Mouse (Mus musculus): ENCODE measurements around the gene Lancl3.

Gene Lancl3

DNA sequence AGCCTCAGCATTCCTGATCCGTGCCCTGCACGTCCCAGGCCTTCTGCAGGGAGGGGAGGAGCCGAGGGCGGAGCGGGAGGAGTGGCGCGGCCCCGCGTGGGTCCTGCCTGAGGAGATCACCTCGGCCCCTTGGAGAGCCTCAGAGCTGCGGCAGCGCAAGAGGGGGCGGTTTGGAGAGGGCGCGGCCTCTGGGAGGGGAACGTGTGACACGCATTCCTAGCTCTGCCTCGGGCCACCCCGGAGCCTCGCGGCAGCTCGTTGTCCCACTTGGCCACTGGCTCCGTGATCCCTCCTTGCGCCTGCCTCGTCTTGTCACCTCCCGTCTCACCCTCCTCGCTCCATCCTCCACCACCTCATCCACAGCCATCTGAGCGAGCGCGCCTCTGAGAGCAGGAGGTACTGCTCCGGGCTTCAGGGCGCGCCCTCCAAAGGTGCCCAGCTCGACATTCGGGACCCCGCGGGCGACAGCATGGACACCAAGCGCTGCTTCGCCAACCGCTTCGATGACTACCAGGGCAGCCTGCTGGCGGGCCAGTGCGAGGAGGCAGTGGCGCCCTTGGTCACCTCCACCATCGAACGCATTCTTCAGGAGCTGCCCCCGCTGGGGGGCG lies at the start of gene Lancl3:
Gene Lancl3 (plus strand): TSS at position 142 of the 611 bp plus-strand sequence.
- DNase-seq (ENCODE audit: low spot score in 2 of 2), result no peak

GRCm38 (mm10) chrX:9179011-9179410 lies 20.7 kb upstream of the Lancl3 start:
- DNase-seq (ENCODE audit: low spot score in 2 of 2), result no peak

DNA sequence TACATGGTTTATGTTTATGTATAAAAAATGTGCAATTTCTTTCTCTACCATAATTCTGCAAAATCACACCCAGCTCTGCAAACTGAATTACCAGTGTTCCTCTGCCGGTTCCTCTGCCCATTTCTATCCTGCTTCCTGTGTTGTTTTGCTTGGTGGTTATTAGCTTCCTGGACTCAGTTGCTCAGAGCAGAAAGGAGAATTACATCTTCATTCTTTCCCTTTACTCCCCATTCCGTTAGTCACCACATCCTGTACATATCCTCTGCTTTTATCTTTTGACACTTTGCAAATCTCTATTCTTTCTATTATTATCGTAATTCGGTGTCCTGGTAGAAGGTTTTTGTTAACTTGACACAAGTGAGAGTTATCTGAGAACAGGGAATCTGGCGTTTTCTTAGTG lies 18.1 kb upstream of the Lancl3 start:
- no peak for DNase-seq (ENCODE audit: low spot score in 2 of 2)

DNA sequence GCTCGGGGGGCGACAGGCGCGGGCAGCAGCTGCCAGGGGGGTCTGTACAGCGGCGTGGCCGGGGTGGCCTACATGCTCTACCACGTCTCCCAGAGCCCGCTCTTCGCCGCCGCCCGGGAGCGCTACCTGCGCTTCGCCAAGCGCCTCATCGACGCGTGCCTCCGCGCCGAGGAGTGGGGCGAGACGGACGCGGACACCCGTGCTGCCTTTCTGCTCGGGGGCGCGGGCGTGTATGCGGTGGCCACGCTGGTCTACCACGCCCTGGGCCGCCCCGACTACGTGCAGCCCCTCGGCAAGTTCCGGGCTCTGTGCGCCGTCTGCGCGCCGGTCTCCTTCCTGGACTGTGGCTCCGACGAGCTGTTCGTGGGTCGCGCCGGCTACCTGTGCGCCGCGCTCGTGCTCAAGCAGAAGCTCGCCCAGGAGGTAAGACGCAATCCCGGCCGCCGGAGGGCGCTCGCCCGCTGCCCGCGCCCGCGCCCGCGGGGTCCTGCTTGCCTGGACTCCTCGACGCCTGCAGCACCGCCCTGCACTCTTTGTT lies 747 bp downstream of the Lancl3 start:
- no peak for DNase-seq (ENCODE audit: low spot score in 2 of 2)

- DNase-seq (ENCODE audit: low spot score in 2 of 2), result no peak
Observed at GRCm38 (mm10) chrX:9201954-9202353, 2.3 kb downstream of the Lancl3 start.

- DNase-seq (ENCODE audit: low spot score in 2 of 2), result no peak
Observed at GRCm38 (mm10) chrX:9202781-9203405, 3.2 kb downstream of the Lancl3 start.

GRCm38 (mm10) chrX:9205121-9205520 lies 5.4 kb downstream of the Lancl3 start:
- DNase-seq (ENCODE audit: low spot score in 2 of 2), result no peak

DNA sequence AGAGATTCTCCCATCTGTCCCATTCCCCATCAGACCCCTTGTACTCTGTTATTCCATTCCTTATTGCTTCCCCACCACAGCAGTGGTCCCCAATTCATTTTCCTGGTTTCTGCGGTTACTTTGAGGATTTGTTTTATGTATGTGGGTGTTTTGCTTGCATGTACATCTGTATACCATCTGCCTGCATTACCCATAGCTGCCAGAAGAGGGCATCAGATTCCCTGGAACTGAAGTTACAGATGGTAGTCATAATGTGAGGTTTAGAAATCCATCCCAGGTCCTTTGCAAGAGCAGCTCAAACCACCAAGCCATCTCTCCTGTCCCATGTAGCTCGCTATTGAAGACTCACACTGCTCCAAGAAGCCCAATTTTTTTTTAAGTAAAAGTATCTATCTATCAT lies 16.5 kb downstream of the Lancl3 start:
- no peak for DNase-seq (ENCODE audit: low spot score in 2 of 2)

DNA sequence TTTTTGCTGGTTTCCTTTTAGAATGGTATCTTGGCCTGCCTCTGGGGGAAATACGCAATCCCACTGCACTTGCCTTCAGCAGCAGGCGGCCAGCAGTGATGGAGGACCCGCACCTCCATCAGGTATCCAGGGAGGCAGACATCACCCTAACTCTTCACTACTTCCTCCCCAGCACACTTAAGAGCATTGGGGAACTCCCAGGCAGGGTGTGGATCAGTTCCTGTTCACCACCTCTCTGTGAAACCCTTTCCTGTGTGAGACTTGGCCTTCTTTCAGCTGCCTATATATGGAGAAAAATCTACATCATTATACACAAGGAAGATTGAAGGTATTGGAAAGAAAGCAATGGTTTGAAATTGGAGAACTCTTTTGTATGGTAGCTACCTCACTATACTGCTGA lies 19.9 kb downstream of the Lancl3 start:
- no peak for DNase-seq (ENCODE audit: low spot score in 2 of 2)

GRCm38 (mm10) chrX:9221206-9221605 lies 21.5 kb downstream of the Lancl3 start:
- DNase-seq (ENCODE audit: low spot score in 2 of 2), result no peak

GRCm38 (mm10) chrX:9221736-9222135 lies 22.0 kb downstream of the Lancl3 start:
- no peak for DNase-seq (ENCODE audit: low spot score in 2 of 2)

GRCm38 (mm10) chrX:9222412-9223221 lies 22.9 kb downstream of the Lancl3 start:
- DNase-seq (ENCODE audit: low spot score in 2 of 2), result no peak

DNA sequence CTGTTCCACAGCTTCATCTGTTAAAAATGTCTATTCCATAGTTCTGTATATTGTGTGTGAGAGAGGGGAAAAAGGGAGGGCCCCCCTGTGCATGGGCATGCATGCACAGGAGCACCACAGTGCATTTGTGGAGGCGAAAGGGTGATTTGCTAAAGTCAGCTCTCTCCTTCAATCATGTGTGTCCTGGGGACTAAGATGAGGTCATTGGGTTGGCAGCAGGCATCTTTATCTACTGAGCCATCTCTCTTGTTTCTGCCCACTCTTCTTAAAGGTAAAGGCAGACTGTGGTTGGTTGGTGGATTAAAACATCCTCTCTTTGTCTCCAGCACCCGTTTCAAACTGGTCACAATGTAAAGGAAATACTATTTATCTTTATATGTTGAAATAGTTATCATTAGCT lies 27.4 kb downstream of the Lancl3 start:
- no peak for DNase-seq (ENCODE audit: low spot score in 2 of 2)

GRCm38 (mm10) chrX:9240737-9241591 lies 41.3 kb downstream of the Lancl3 start:
- DNase-seq (ENCODE audit: low spot score in 2 of 2), result no peak

DNA sequence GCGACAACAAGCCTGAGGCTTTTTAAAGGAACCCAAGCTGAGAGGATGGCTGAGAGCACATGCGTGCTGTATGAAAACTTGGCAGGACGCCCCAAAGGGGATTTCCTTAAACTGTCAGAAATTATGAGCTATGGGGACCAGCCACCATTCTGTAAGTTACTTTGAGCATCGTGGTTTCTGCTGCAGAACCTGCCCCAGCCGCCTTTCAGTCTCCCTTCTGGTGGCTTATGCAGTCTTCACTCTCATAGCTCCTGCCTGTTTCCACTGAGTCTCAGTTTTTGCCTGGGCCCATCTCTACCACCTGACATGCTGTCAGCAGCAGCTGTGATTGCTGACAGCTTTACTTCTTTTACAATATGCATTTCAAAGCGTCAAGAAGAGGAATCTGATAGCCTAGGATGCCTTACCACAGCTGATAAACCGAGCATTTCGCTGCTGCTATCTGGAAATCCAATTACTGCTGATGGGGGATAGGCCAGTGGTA lies 43.7 kb downstream of the Lancl3 start:
- DNase-seq (ENCODE audit: low spot score in 2 of 2), result peak in 1 of 2 experiments; percentile 4

DNA sequence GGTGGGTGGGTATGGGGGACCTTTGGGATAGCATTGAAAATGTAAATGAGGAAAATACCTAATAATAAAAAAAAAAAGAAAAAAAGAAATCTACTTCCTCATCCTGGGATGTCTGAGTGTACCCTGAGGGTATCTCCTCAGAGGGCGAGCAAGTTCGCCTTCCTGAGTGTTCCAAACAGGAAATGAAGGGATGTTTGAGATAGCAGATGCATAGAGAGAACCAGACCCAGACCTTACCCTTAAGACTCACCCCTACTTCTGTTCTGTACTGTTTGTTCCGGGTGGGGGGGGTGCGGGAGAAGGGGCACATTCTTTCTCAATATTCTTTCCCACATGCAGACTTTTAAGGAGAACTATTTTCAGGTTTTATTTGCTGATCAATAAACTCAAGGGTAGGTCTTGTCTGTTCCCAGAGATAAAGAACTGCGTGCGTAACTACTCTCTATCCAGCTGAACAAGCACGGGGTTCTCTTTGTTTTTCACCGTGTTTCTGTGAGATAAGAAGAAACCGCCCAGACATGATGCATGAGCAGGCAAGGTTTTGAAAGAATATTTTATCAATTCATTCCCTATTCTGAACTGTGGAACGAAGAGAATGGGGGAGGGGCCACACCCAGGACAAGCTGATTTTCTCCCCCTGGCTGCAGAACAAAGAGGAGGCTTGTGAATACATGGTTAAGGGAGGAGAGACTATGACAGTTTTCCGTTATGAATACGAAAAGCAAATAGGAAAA lies 45.1 kb downstream of the Lancl3 start:
- DNase-seq (ENCODE audit: low spot score in 2 of 2), result no peak

- DNase-seq (ENCODE audit: low spot score in 2 of 2), result no peak
Observed at GRCm38 (mm10) chrX:9248911-9249310, 49.2 kb downstream of the Lancl3 start.

- DNase-seq (ENCODE audit: low spot score in 2 of 2), result no peak
Observed at GRCm38 (mm10) chrX:9253990-9254389, 54.3 kb downstream of the Lancl3 start.

DNA sequence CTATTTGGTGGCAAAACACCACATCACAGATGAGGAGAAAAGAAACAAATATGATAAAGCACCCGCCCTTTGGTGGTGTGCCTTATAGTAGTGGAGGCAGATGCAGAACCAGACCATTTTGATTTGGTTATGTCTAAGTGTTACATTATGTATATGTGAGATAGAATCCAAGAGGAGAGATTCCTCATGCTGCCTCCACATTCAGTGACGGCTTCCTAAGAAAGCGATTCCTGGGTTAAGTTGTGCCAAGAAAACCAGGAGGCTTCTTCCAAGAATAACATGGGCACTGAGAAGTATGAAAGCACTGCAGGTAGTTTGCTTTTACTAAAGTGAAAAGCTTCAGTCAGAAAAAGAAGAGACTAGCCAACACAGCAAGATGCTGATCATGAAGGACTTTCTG lies 55.2 kb downstream of the Lancl3 start:
- DNase-seq (ENCODE audit: low spot score in 2 of 2), result no peak

DNA sequence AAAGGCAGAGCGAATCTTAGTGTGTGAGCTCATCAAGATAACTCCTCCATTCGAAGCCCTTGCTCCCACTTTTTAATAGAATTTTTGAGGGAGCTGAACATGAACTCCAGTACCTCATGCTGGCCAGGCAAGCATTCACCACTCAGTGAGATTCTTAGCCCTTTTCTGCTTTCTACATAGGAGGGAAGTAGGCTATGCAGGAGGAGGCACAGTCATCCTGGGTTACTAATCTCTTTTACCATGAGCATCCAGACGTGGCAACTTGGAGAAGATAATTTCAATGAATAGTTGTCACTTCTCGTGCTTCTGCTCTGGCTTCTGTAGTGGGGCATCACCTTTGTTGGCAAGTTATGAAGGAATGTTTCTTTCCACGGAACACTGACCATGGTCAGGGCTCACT lies 57.1 kb downstream of the Lancl3 start, which contains the start of gene Gm14862:
Gene Gm14862 (minus strand): TSS at position 134 of the 400 bp plus-strand sequence.
- no peak for DNase-seq (ENCODE audit: low spot score in 2 of 2)

- no peak for DNase-seq (ENCODE audit: low spot score in 2 of 2)
Observed at GRCm38 (mm10) chrX:9257831-9258230, 58.1 kb downstream of the Lancl3 start.

Data from right cerebral cortex, postnatal 36 days (tissue).